Mouse (Mus musculus) CD4-positive naive resting alpha-beta T cell, adult 57 days (primary cell): ENCODE measurements around the gene Agbl3. TPM values are rescaled to one million over a fixed set of nuclear protein-coding genes. Genes with fewer than 3 reads are reported as not detected.

Experiments
- total RNA-seq: library from RNA; stranded (reverse); gene quantifications from one replicate; pipeline ENCODE4 v1.2.4, GENCODE M21; 2023

Agbl3 gene
- total RNA-seq, result 2.5 TPM

GRCm38 (mm10) chr6:34780231-34780942, at the start of gene Agbl3:
Gene Agbl3, plus strand, starts transcription at chr6:34780432.

GRCm38 (mm10) chr6:34862791-34863403, 82.7 kb downstream of the Agbl3 start, which contains the start of gene Tmem140:
Gene Tmem140, plus strand, starts transcription at chr6:34863146.

GRCm38 (mm10) chr6:34877509-34878321, 97.5 kb downstream of the Agbl3 start, which contains the start of gene Cyren:
Gene Cyren, minus strand, starts transcription at chr6:34878060.

Other genes with a start within 250 kb of the Agbl3 start
- 1.9 TPM for gene Cald1, start 181.9 kb upstream of the Agbl3 start, total RNA-seq
- 5.4 TPM for gene Tmem140, start 82.7 kb downstream of the Agbl3 start, total RNA-seq
- 5.6 TPM for gene Cyren, start 97.6 kb downstream of the Agbl3 start, total RNA-seq
- gene Wdr91, start 130.4 kb downstream of the Agbl3 start, total RNA-seq, result 51.7 TPM
- gene Stra8, start 139.7 kb downstream of the Agbl3 start, total RNA-seq, result not detected
- 0.71 TPM for gene Slc23a4, start 208.0 kb downstream of the Agbl3 start, total RNA-seq